Mouse (Mus musculus) testis, adult 2 months (tissue): ENCODE measurements at regions not wholly inside any gene's neighbourhood (a gene's known extent, or its start where the extent isn't known, plus 50 kb on each side); places are given as distances from the start of the nearest gene placed in this dataset.

Experiments
- CTCF ChIP-seq: fragments of 200-500 bp; IDR thresholded peaks from 2 replicates; pipeline ENCODE4 v1.5.1; 2012; ENCODE audit warnings: low read depth, mild to moderate bottlenecking, inconsistent platforms, low read length, moderate library complexity; ENCODE audit not compliant: control insufficient read depth, insufficient read depth, insufficient replicate concordance
- POLR2A ChIP-seq: fragments of 200-500 bp; IDR thresholded peaks from 2 replicates; pipeline ENCODE4 v1.6.1; 2012; ENCODE audit warnings: low read depth, mild to moderate bottlenecking, inconsistent platforms, low read length, moderate library complexity; ENCODE audit not compliant: control insufficient read depth

DNA sequence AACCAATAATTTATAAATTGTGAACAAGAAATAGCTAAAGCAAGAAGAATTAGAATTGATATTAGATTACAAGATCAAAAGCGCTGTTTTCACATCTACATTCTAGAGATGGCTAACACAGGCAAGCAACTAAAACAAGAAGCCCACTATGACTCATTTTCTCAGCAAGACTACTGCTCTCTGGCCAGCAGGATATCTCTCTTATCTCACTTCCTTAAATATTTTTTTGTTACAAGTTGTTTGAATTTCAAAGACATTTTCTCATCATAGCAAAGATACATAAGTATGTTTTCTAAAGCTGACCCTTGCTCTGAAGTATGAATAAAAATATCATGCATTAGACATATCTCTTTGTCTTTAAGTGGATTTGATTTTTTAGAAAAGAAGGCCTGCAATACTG, 556.2 kb downstream of the Slco4c1 start:
- TF ChIP-seq CTCF (no peak), POLR2A (no peak)
